Mouse (Mus musculus): ENCODE results near the gene Fancc. TPM values are rescaled to one million over a fixed set of nuclear protein-coding genes. Genes with fewer than 3 reads are reported as not detected.

Fancc gene
- polyA plus RNA-seq, 1 experiment, result 0.19 TPM

DNA sequence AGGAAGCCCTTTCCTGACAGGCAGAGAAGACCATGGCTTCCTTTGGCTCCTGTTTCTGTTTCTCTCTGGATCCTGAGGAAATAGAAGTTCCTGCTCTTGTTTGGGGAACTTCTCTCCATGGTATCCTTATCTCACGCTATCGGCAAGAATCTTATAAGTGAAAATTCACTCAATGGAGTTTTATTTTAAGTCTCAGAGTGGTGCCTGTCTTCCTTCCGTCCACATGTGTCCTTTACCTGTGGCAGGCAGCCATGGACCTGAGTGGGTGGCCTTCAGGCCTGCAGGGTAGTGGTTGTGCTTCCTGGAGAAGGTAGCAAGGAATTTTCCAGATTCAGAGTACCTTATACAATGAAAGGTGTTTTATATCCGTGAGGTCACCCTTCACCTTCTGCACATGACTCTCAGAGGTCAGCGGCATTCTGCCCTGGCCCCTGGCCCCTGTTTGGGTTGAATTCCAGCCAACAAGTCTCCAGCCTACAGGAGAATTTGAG lies 218.9 kb downstream of the Fancc start:
- H3K27me3 ChIP-seq (replicated peaks), result no peaks in the 10 kb centered on the region
- H3K4me3 ChIP-seq (replicated peaks), result peak overlapping the region; percentile 90
- peaks cover 68% of the 10 kb centered on the region for H3K4me1 ChIP-seq
- TF ChIP-seq GATA1 (IDR thresholded peaks at IDR 0.05; ENCODE audit: borderline replicate concordance, low read length), result no peak
- no peak for TF ChIP-seq FLI1 (IDR thresholded peaks at IDR 0.05; ENCODE audit: low read length)
- H3K9me3 ChIP-seq, result no peaks in the 10 kb centered on the region
- H3K36me3 ChIP-seq (replicated peaks; ENCODE audit: low read length), result peaks cover 24% of the 10 kb centered on the region

DNA sequence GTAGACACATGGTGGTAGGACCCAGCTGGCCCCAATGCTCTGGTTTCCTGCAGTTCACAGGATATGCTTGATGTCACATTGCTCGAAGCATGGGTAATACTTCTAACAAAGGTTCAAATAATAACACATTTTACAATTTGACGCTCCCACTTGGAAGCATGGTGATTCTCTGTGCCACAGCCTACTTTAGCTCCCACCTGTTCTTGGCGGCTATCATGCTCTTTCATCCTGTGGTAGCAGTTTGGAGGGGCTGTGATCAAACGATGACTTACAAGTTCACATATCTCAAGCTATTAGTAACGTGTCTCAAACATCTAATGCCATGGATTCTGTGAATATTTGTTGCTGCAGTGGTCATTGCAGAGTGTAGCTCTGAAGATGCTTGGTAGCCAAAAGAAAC lies 219.8 kb downstream of the Fancc start:
- no peak for TF ChIP-seq GATA1 (IDR thresholded peaks at IDR 0.05; ENCODE audit: borderline replicate concordance, low read length)
- TF ChIP-seq FLI1 (IDR thresholded peaks at IDR 0.05; ENCODE audit: low read length), result no peak
- H3K36me3 ChIP-seq (replicated peaks; ENCODE audit: low read length), result peaks cover 23% of the 10 kb centered on the region

DNA sequence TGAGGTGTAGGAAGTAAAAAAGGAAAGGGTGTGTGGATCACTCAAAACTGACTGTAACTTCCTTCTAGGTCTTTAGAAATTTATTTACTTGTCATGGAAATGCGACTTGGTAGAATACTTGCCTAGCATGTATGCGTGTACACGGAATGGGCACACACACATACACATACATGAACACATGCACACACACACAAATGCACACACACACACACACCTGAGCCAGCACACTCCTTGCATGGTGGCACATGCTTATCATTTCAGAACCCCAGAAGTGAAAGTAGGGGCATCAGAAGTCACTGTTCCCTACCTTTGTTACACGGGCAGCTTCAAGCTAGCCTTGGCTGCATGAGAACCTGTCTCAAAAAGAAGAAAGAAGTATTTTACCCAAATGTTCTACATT lies 220.7 kb downstream of the Fancc start:
- peaks cover 69% of the 10 kb centered on the region for H3K4me1 ChIP-seq
- H3K9me3 ChIP-seq, result no peaks in the 10 kb centered on the region
- no peak for TF ChIP-seq GATA1 (IDR thresholded peaks at IDR 0.05; ENCODE audit: borderline replicate concordance, low read length)
- peaks cover 19% of the 10 kb centered on the region for H3K36me3 ChIP-seq (replicated peaks; ENCODE audit: low read length)
- peak overlapping the region; percentile 1 for H3K4me3 ChIP-seq (replicated peaks)
- no peaks in the 10 kb centered on the region for H3K27me3 ChIP-seq (replicated peaks)

More for the DNA sequence above, 219.8 kb downstream of the Fancc start:
- Histone ChIP-seq H3K4me1 (peaks cover 73% of the 10 kb centered on the region), H3K4me3 (replicated peaks) (peak overlapping the region; percentile 33), H3K9me3 (no peaks in the 10 kb centered on the region), H3K27me3 (replicated peaks) (no peaks in the 10 kb centered on the region)

DNA sequence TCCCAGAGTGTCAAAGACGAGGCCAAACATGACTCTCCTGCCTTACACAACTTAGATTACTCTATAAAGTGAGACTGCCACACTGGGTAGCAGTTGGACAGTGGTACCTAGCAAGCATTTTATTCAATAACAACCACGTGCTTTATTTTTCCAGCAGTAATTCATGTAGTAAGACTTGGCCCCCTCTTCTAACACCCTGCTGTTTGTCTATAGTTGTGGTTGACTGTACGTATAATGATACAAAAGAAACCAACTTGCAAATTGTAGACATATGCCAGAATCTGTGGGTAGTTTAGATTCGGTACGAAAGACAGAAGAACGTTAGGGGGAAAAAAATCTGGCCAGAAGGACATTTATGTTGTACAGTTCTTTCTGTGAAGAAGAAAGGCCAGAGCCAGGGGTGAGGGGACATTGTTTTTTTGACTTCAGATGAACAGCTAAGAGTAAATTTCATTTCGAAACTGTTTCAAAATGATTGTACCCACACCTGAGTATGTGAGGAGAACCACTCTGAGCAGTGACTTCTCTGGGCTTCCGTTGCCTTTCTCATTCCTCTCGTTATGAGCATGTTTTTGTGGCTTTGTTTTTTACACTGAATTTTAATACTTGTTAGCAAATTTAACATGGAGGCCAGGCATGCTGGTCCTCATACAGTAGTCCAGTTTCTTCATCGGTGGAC lies 222.5 kb downstream of the Fancc start:
- no peaks in the 10 kb centered on the region for H3K9me3 ChIP-seq
- peaks cover 25% of the 10 kb centered on the region for H3K36me3 ChIP-seq (replicated peaks; ENCODE audit: low read length)
- peaks cover 59% of the 10 kb centered on the region for H3K4me1 ChIP-seq
- no peak overlapping the region for H3K4me3 ChIP-seq (replicated peaks)
- no peaks in the 10 kb centered on the region for H3K27me3 ChIP-seq (replicated peaks)
- TF ChIP-seq GATA1 (IDR thresholded peaks at IDR 0.05; ENCODE audit: borderline replicate concordance, low read length) (no peak), FLI1 (IDR thresholded peaks at IDR 0.05; ENCODE audit: low read length) (no peak)

DNA sequence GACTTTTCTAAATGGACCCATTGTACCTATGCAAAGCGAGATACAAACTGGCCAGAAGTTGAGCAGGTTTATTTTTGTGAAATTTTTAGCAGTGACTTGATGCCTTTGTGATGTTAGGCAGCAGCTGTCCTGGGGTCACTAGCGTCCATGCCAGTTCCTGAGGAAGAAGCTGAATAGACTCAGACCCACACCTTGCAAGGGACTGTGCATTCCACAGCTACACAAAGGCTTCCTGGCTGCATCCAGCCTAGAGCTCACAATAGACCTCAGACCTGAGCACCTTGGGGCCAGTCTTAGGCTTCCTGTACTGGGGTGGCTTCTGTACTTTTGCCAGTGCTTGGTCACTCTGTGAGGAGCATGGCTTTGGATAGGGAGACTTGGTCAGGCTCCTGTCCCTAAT lies 223.2 kb downstream of the Fancc start:
- Histone ChIP-seq H3K9me3 (no peaks in the 10 kb centered on the region), H3K4me1 (peaks cover 57% of the 10 kb centered on the region), H3K36me3 (replicated peaks; ENCODE audit: low read length) (peaks cover 26% of the 10 kb centered on the region), H3K4me3 (replicated peaks) (no peak overlapping the region), H3K27me3 (replicated peaks) (no peaks in the 10 kb centered on the region)
- TF ChIP-seq FLI1 (IDR thresholded peaks at IDR 0.05; ENCODE audit: low read length) (no peak), GATA1 (IDR thresholded peaks at IDR 0.05; ENCODE audit: borderline replicate concordance, low read length) (no peak)

DNA sequence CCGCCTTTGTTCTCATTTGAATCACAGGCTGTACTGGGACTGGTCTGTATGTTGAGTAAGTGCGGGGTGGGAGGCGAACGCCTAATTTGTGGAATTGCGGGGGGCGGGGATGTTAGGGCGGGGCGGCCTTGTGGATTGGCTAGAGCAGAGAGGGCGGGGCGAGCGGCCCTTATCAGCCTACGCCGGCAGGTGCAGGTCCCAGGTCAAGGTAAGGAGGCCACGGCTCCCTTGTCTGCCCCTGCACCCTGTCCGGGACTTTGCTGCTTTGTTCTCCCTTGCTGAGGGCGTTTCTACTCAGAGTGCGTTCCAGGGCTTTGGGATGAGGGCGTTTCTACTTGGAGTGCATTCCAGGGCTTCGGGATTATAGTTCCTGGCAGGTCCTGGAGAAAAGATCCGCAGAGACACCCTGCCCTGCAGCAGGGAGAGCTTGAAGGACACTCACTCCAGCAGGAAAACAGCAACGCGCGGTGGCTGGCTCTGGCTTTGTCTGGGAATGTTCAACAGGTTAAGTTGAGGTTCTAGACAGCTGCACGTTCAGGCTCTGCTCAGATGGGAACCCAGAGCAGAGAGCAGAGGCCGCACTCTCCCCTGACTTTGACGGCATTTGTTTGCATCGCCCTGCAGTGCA lies 224.4 kb downstream of the Fancc start:
- peaks cover 29% of the 10 kb centered on the region for H3K36me3 ChIP-seq (replicated peaks; ENCODE audit: low read length)
- peaks cover 54% of the 10 kb centered on the region for H3K4me1 ChIP-seq
- H3K27me3 ChIP-seq (replicated peaks), result no peaks in the 10 kb centered on the region
- H3K4me3 ChIP-seq (replicated peaks), result no peak overlapping the region
- H3K9me3 ChIP-seq, result no peaks in the 10 kb centered on the region
- no peak for TF ChIP-seq FLI1 (IDR thresholded peaks at IDR 0.05; ENCODE audit: low read length)
- no peak for TF ChIP-seq GATA1 (IDR thresholded peaks at IDR 0.05; ENCODE audit: borderline replicate concordance, low read length)

DNA sequence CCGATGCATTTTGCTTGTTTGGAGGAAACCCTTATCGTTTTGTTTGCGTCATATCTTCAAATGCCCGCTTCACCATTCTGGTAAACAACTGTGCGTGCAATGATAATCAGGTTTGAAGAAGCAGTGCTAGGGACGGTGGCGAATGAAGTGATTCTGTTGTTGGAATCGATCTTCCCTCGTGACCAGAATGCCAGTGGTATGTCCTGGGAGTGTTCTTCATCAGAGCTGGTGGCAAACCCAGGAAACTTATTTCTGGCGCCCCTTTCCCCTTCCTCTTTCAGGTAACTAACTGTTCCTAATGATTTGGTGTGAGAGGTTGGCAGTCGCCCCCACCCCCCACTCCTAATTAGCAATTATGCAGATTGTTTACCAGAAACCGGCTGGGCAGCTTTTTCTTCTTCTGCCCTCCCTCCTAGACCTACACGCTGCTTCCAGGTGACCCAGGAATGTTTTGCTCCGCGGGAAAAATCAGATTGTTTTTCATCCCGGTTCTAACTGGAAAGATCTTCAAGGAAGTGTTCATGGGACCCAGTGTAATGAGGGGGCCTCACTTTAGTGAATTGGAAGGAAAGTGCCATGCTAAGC lies 225.0 kb downstream of the Fancc start:
- Histone ChIP-seq H3K4me3 (replicated peaks) (no peak overlapping the region), H3K27me3 (replicated peaks) (no peaks in the 10 kb centered on the region), H3K36me3 (replicated peaks; ENCODE audit: low read length) (peaks cover 31% of the 10 kb centered on the region), H3K9me3 (no peaks in the 10 kb centered on the region), H3K4me1 (peaks cover 50% of the 10 kb centered on the region)
- TF ChIP-seq GATA1 (IDR thresholded peaks at IDR 0.05; ENCODE audit: borderline replicate concordance, low read length), result no peak
- no peak for TF ChIP-seq FLI1 (IDR thresholded peaks at IDR 0.05; ENCODE audit: low read length)

DNA sequence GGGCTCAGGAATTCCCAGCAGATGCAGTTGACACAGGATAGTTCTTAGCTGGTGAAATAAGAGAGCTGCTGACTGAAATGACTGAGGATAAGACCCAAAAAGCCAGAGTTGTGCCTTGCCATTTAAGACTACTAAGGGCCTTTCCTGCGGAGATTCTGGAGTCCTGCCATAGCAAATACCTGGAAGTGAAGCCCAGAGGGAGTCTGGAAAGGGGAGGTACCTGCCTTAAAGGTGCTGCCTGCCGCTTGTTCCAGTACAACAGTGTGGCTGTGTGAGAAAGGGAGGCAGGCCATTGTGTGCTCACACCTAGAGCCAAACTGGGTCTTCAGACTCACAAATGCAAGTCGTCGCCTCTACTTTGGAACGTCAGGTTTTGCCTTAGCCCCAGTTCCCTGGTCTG lies 226.9 kb downstream of the Fancc start:
- Histone ChIP-seq H3K4me1 (peaks cover 41% of the 10 kb centered on the region), H3K4me3 (replicated peaks) (no peak overlapping the region), H3K27me3 (replicated peaks) (no peaks in the 10 kb centered on the region), H3K9me3 (no peaks in the 10 kb centered on the region), H3K36me3 (replicated peaks; ENCODE audit: low read length) (peaks cover 42% of the 10 kb centered on the region)
- TF ChIP-seq FLI1 (IDR thresholded peaks at IDR 0.05; ENCODE audit: low read length) (no peak), GATA1 (IDR thresholded peaks at IDR 0.05; ENCODE audit: borderline replicate concordance, low read length) (no peak)

DNA sequence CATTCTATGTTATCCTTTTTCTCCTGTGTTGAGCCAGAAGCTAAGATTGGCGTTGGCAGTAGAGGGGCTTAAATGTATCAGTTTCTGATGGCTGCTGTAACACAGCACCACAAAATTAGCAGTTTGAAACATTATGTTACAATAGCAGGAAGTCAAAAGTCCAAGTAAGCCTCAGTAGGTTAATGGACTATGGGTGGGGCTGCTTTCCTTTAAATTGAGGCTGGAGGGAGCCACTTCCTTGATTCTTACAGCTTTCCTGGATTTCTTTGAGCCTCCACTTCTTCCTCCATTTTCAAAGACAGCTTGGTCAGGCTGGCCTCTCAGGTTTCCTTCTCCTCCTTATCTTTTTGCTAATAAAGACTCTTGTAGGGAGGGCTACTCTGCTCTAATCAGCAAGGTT lies 228.3 kb downstream of the Fancc start:
- H3K36me3 ChIP-seq (replicated peaks; ENCODE audit: low read length), result peaks cover 45% of the 10 kb centered on the region
- H3K27me3 ChIP-seq (replicated peaks), result no peaks in the 10 kb centered on the region
- TF ChIP-seq FLI1 (IDR thresholded peaks at IDR 0.05; ENCODE audit: low read length), result no peak
- TF ChIP-seq GATA1 (IDR thresholded peaks at IDR 0.05; ENCODE audit: borderline replicate concordance, low read length), result no peak
- H3K4me1 ChIP-seq, result peaks cover 40% of the 10 kb centered on the region
- H3K4me3 ChIP-seq (replicated peaks), result no peak overlapping the region
- no peaks in the 10 kb centered on the region for H3K9me3 ChIP-seq

DNA sequence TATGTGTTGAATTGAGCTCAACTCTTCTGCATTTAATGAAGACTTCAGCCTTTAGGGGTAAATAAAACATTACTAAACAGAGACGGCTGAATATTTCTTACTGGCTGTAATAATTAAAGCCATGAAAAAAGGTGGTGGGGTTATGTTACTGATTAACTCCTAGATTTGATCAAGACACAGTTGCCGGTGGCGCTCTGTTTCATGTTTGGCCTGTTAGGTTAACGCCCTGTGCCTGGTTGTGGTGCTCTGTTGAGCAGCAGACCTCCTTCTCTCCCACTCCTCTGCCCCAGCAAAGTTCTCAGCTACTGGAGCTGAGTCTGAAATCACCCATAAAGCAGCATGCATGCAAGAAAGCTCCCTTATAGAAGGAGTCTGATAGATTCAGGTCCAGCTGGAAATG lies 228.7 kb downstream of the Fancc start:
- Histone ChIP-seq H3K4me1 (peaks cover 43% of the 10 kb centered on the region), H3K36me3 (replicated peaks; ENCODE audit: low read length) (peaks cover 48% of the 10 kb centered on the region), H3K9me3 (no peaks in the 10 kb centered on the region), H3K4me3 (replicated peaks) (no peak overlapping the region), H3K27me3 (replicated peaks) (no peaks in the 10 kb centered on the region)
- TF ChIP-seq FLI1 (IDR thresholded peaks at IDR 0.05; ENCODE audit: low read length), result no peak
- TF ChIP-seq GATA1 (IDR thresholded peaks at IDR 0.05; ENCODE audit: borderline replicate concordance, low read length), result no peak
